Mouse (Mus musculus) naive thymus-derived CD4-positive, alpha-beta T cell, adult 2 months (primary cell): ENCODE measurements around the gene Ylpm1.

Experiments used
- DNase-seq: peaks from one replicate; pipeline ENCODE4 v3.0.0-alpha.2; 2011; ENCODE audit warnings: low read depth

The Ylpm1 gene

GRCm38 (mm10) chr12:84996083-84996496 is at the start of gene Ylpm1:
Gene Ylpm1, plus strand, starts transcription at chr12:84996321.
- peak; percentile 99 for DNase-seq

GRCm38 (mm10) chr12:84947894-84948583 is 48.1 kb upstream of the Ylpm1 start:
- no peak for DNase-seq

GRCm38 (mm10) chr12:84948584-84949285 is 47.4 kb upstream of the Ylpm1 start:
- no peak for DNase-seq

- DNase-seq = no peak
These were observed 45.4 kb upstream of the Ylpm1 start for GRCm38 (mm10) chr12:84950763-84951162.

GRCm38 (mm10) chr12:84951531-84951930 is 44.6 kb upstream of the Ylpm1 start:
- no peak for DNase-seq

- DNase-seq = no peak
These were observed 43.8 kb upstream of the Ylpm1 start for GRCm38 (mm10) chr12:84952351-84952750.

GRCm38 (mm10) chr12:84956317-84956716 is 39.8 kb upstream of the Ylpm1 start:
- no peak for DNase-seq

- no peak for DNase-seq
These were observed 37.2 kb upstream of the Ylpm1 start for GRCm38 (mm10) chr12:84958794-84959356.

GRCm38 (mm10) chr12:84962606-84963005 is 33.5 kb upstream of the Ylpm1 start:
- DNase-seq = no peak

GRCm38 (mm10) chr12:84968831-84969655 is 27.1 kb upstream of the Ylpm1 start:
- peak; percentile 32 for DNase-seq

GRCm38 (mm10) chr12:84969656-84970427 is 26.3 kb upstream of the Ylpm1 start:
- peak; percentile 16 for DNase-seq

- DNase-seq = peak; percentile 93
These were observed 25.6 kb upstream of the Ylpm1 start, which contains the start of the genes Fcf1 and Arel1 for GRCm38 (mm10) chr12:84970428-84971096. Gene Fcf1, plus strand, starts transcription at chr12:84970897. Gene Arel1, minus strand, starts transcription at chr12:84970900.

GRCm38 (mm10) chr12:84979264-84979862 is 16.8 kb upstream of the Ylpm1 start:
- DNase-seq = no peak

- DNase-seq = no peak
These were observed 6.7 kb upstream of the Ylpm1 start for GRCm38 (mm10) chr12:84989456-84989855.

- DNase-seq = peak; percentile 12
These were observed 884 bp upstream of the Ylpm1 start for GRCm38 (mm10) chr12:84995112-84995761.

- DNase-seq = peak; percentile 31
These were observed 629 bp downstream of the Ylpm1 start for GRCm38 (mm10) chr12:84996501-84997398.

GRCm38 (mm10) chr12:84999053-84999452 is 2.9 kb downstream of the Ylpm1 start:
- no peak for DNase-seq

GRCm38 (mm10) chr12:85006206-85006605 is 10.1 kb downstream of the Ylpm1 start:
- no peak for DNase-seq

GRCm38 (mm10) chr12:85007021-85007420 is 10.9 kb downstream of the Ylpm1 start:
- DNase-seq = no peak
